Mouse (Mus musculus): Measurements from ENCODE around the gene Gm20518. TPM values are rescaled to one million over a fixed set of nuclear protein-coding genes. Genes with fewer than 3 reads are reported as not detected.
A peak's percentile ranks its signal among the peaks of the same experiment; 100 is the strongest.

Gene Gm20518
- polyA plus RNA-seq, 1 experiment, result 1.5 TPM

DNA sequence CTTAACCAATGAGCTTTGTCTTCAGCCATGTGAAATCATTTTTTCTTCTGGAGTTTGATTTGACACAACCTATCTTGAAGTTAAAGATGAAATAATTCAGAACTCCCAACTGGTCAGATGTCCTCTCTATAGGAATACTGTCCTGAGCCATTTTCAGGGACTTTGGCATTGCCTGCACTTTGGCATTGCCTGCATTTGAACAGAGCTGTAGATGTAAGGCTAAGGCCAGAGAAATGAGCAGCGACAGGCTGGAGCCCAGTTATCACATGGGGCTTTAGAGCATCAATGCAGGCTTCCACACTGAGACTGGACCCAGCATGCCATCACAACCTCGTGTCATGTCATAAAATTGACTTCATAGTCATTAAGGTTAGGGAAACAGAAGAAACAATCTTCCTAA, 38.2 kb downstream of the Gm20518 start:
- DNase-seq, result no peak
- 89% methylated on average over 2 of the region's 2 CpGs for WGBS
- Histone ChIP-seq H3K4me1 (ENCODE audit: control insufficient read depth, insufficient read depth, low read length) (no peaks in the 10 kb centered on the region), H3K4me3 (replicated peaks; ENCODE audit: extremely low read depth, low read depth, low read length) (no peak overlapping the region)
- no peak for TF ChIP-seq CTCF (IDR thresholded peaks at IDR 0.05; ENCODE audit: insufficient read depth, low read length)
- no peak for TF ChIP-seq POLR2A (IDR thresholded peaks at IDR 0.05; ENCODE audit: borderline replicate concordance, extremely low read depth, low read depth, low read length)

DNA sequence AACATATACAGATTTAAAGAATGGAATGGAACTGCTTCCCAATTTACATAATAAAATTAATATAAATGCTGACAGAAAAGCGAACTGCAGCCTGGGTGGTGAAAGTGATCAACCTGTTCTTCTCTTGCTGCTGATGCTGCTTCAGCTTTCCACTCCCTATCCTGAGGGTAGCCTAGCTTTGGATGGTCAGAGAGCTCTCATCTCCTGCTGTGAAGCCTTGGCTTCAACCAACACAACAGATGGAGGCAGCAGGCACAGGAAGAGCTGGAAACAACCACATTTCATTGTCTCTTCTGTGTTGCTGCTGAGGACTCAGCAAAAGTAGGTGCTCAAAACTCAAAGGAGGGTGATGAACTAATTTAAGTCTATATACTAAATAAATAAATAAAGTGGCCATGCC, 39.6 kb downstream of the Gm20518 start:
- Histone ChIP-seq H3K4me3 (replicated peaks; ENCODE audit: extremely low read depth, low read depth, low read length) (no peak overlapping the region), H3K4me1 (ENCODE audit: control insufficient read depth, insufficient read depth, low read length) (no peaks in the 10 kb centered on the region)
- TF ChIP-seq POLR2A (IDR thresholded peaks at IDR 0.05; ENCODE audit: borderline replicate concordance, extremely low read depth, low read depth, low read length), result no peak
- 98% methylated on average over 1 of the region's 1 CpGs for WGBS
- DNase-seq, result no peak

DNA sequence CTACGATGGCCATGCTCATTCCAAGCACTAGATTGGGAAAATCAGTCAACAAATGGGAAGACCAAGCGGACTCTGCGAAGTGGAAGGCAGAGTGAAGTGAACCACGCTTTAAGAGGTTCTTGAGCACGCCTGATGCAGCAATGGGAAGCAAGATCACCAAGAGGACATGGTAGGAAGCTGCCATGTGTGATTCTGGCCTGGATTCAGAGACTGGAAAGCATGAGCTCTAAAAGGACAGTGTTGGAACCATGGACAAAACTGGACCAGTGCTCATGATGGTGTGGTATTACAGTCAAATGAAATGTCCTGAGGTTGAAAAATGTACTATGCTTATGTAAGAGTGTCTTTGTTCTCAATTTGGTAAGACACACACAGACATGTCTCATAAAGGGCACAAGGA, 40.1 kb downstream of the Gm20518 start:
- DNase-seq, result no peak
- Histone ChIP-seq H3K4me1 (ENCODE audit: control insufficient read depth, insufficient read depth, low read length) (no peaks in the 10 kb centered on the region), H3K4me3 (replicated peaks; ENCODE audit: extremely low read depth, low read depth, low read length) (no peak overlapping the region)
- WGBS, result 94% methylated on average over 5 of the region's 5 CpGs
- TF ChIP-seq CTCF (IDR thresholded peaks at IDR 0.05; ENCODE audit: insufficient read depth, low read length) (no peak), POLR2A (IDR thresholded peaks at IDR 0.05; ENCODE audit: borderline replicate concordance, extremely low read depth, low read depth, low read length) (no peak)

DNA sequence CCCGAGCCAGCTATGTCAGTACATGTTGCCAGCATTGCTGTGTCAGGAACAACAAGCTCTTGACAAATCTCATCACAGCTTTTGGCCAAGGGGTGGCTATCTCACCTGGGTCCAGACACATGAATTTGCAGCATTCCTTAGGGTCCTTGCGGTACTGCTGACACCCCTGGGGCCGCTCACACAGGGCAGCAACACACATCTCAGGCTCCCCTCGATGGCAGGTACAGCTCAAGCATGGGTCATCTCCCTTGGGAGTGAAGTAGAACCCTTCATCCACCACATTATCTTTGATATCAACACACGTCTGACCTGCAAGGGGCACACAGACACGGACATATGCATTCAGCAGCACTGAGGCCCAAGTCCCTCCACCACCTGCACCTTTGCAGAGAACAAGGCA, 42.0 kb downstream of the Gm20518 start:
- DNase-seq, result no peak
- WGBS, result 81% methylated on average over 6 of the region's 6 CpGs
- Histone ChIP-seq H3K4me1 (ENCODE audit: control insufficient read depth, insufficient read depth, low read length) (no peaks in the 10 kb centered on the region), H3K4me3 (replicated peaks; ENCODE audit: extremely low read depth, low read depth, low read length) (no peak overlapping the region)
- TF ChIP-seq POLR2A (IDR thresholded peaks at IDR 0.05; ENCODE audit: borderline replicate concordance, extremely low read depth, low read depth, low read length) (no peak), CTCF (IDR thresholded peaks at IDR 0.05; ENCODE audit: insufficient read depth, low read length) (0 out of 2 replicates have a peak, but pooled peaks have one; percentile 5)

DNA sequence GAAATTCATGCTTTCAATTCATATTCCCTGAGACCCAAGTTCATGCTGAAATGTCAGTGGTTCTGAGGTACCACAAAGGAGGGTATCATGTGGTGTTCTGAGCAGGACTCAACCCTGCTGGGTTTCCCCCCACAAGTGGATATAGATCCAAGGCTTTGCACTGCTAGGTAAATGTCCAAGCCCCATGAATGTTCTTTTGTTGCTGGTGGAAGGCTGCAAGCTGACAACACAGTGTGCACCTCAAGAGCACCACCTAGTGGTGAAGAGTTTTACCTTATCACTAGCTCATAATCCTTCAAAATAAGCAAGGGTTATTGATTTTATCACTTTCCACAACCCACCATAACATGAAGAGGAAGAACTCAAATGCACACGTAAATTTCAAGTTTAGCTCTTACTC, 42.5 kb downstream of the Gm20518 start:
- 17% methylated on average over 1 of the region's 1 CpGs for WGBS
- Histone ChIP-seq H3K4me3 (replicated peaks; ENCODE audit: extremely low read depth, low read depth, low read length) (no peak overlapping the region), H3K4me1 (ENCODE audit: control insufficient read depth, insufficient read depth, low read length) (no peaks in the 10 kb centered on the region)
- TF ChIP-seq POLR2A (IDR thresholded peaks at IDR 0.05; ENCODE audit: borderline replicate concordance, extremely low read depth, low read depth, low read length), result no peak
- peak; percentile 57 for TF ChIP-seq CTCF (IDR thresholded peaks at IDR 0.05; ENCODE audit: insufficient read depth, low read length)
- DNase-seq, result no peak

DNA sequence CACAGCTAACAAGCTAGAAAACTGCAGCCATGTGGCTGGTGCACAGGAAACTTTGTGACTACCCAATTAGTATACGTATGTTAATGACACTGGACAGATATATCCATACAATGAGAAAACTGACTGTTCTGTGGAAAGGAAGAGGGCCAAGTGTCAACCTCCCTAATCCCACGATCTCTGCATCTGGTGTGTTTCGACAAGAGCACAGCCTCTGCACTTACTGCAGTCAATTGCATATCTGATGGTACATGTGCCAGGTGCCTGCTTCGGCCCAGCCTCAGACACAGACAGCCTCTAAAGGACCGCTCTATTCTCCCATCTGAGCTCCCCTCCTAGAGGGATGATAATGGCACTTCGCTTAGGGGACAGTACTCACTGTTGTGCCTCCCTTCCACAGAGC, 43.0 kb downstream of the Gm20518 start:
- no peaks in the 10 kb centered on the region for H3K4me1 ChIP-seq (ENCODE audit: control insufficient read depth, insufficient read depth, low read length)
- DNase-seq, result no peak
- H3K4me3 ChIP-seq (replicated peaks; ENCODE audit: extremely low read depth, low read depth, low read length), result no peak overlapping the region
- WGBS, result 95% methylated on average over 6 of the region's 6 CpGs
- TF ChIP-seq CTCF (IDR thresholded peaks at IDR 0.05; ENCODE audit: insufficient read depth, low read length), result no peak
- no peak for TF ChIP-seq POLR2A (IDR thresholded peaks at IDR 0.05; ENCODE audit: borderline replicate concordance, extremely low read depth, low read depth, low read length)

DNA sequence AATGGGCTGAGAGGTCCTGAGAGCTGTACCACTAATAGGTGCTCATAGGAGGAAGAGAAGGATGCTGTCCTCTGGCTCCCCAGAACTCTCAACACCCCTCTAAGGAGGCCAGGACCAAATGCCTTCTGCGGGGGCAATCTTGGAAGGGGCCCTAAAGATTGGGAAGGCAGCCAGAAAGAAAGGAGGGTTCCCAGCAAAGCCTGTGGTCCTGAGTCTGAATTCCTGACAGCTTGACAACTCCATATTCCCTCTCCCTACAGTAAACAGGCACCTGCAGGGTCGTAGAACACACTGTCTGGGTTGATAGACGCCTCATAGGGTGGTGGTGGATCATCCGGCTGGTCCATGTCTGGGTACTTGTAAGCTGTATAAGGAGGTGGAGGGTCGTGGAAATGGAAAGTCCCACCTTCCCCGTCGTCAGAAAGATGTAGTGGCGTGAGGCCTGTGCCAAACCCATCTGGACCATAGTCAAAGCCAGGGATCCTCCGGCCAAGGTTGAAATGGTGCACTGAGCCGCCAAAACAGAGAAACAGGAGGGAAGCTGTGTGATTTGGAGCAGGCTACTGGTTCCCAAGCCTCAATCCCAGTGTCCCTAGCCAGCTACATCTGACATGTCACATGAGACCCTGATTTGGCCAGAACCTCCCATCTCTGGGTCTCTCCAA, 47.6 kb downstream of the Gm20518 start:
- TF ChIP-seq POLR2A (IDR thresholded peaks at IDR 0.05; ENCODE audit: borderline replicate concordance, extremely low read depth, low read depth, low read length) (no peak), CTCF (IDR thresholded peaks at IDR 0.05; ENCODE audit: insufficient read depth, low read length) (no peak)
- no peaks in the 10 kb centered on the region for H3K4me1 ChIP-seq (ENCODE audit: control insufficient read depth, insufficient read depth, low read length)
- no peak for DNase-seq
- 88% methylated on average over 10 of the region's 10 CpGs for WGBS
- H3K4me3 ChIP-seq (replicated peaks; ENCODE audit: extremely low read depth, low read depth, low read length), result no peak overlapping the region

DNA sequence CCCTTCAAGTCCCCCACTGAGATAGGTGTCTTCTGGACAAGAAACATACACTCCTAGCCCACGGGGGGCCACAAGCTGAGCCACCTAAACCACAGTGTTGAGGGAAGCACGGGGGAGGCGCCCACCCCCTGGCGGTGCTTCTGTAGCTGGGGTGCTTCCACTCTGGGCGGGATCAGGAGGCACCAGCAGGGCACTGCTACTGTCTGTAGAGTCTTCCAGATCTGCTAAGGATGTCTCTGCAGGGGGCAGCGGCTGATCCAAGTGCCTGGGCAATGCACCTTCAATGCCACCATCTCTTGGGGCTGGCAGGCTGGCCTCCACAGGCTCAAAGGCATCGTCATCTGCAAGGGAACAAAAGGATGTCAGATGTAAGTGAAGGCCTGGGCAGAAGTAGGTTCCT, 49.0 kb downstream of the Gm20518 start:
- H3K4me1 ChIP-seq (ENCODE audit: control insufficient read depth, insufficient read depth, low read length), result no peaks in the 10 kb centered on the region
- 95% methylated on average over 7 of the region's 7 CpGs for WGBS
- DNase-seq, result no peak
- TF ChIP-seq POLR2A (IDR thresholded peaks at IDR 0.05; ENCODE audit: borderline replicate concordance, extremely low read depth, low read depth, low read length) (no peak), CTCF (IDR thresholded peaks at IDR 0.05; ENCODE audit: insufficient read depth, low read length) (no peak)
- H3K4me3 ChIP-seq (replicated peaks; ENCODE audit: extremely low read depth, low read depth, low read length), result no peak overlapping the region

DNA sequence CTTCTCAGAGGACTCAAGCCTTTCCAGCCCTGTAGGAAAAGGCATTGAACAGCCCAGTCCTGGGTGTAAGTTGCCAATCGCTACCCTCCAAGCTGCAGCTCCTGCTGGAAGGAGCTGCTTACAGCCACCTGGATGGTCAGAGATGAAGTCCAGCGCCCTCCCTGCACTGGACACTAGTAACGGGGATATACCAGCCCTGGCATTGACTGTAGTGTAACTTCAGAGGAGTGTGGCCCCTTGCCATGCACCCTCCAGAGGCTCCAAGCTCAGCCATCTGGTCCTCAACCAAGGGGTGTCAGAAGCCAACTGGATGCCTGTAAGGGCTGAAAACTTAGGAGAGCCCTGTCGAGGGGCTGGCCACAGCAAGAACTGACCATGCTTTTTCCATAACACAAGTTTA, 51.5 kb downstream of the Gm20518 start:
- DNase-seq, result no peak
- Histone ChIP-seq H3K4me1 (ENCODE audit: control insufficient read depth, insufficient read depth, low read length) (no peaks in the 10 kb centered on the region), H3K4me3 (replicated peaks; ENCODE audit: extremely low read depth, low read depth, low read length) (no peak overlapping the region)
- no peak for TF ChIP-seq CTCF (IDR thresholded peaks at IDR 0.05; ENCODE audit: insufficient read depth, low read length)
- TF ChIP-seq POLR2A (IDR thresholded peaks at IDR 0.05; ENCODE audit: borderline replicate concordance, extremely low read depth, low read depth, low read length), result no peak
- WGBS, result 84% methylated on average over 4 of the region's 4 CpGs

DNA sequence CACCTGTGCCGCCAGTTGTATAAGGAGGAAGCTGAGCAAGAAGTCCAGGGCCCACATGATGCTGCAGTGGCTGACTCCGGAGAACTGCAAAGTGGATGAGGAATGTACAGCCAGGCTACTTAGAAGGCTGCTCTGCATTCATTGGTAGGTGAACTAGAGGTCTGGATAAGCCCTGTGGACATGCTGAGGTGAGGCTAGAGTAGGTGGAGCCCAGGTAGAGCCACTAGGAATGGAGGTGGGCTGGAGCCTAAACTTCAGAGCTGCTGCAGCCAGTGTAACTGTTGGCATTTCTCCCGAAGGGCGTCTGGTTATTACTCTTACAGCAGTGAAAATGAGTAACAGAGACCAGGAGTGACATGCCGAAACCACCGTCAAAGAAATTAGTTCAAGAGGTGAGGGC, 53.4 kb downstream of the Gm20518 start, which contains the start of gene Car15:
Car15 (minus strand) TSS at position 314 of the 400 bp plus-strand sequence.
- whole genome bisulfite sequencing, result 78% methylated on average over 6 of the region's 6 CpGs
- TF ChIP-seq CTCF (IDR thresholded peaks at IDR 0.05; ENCODE audit: insufficient read depth, low read length), result no peak
- TF ChIP-seq POLR2A (IDR thresholded peaks at IDR 0.05; ENCODE audit: borderline replicate concordance, extremely low read depth, low read depth, low read length), result no peak
- H3K4me1 ChIP-seq (ENCODE audit: control insufficient read depth, insufficient read depth, low read length), result no peaks in the 10 kb centered on the region
- DNase-seq, result no peak
- H3K4me3 ChIP-seq (replicated peaks; ENCODE audit: extremely low read depth, low read depth, low read length), result no peak within 1 kb of the TSS

Measured in lung, adult 2 months (tissue).